Comparison of ENCODE assay signal across 7 mouse cellular contexts in genomic region chr1:112378660-112379059, GRCm38 (mm10).
DNase-seq lines count a peak whose midpoint lies in the region; ATAC-seq and TF ChIP-seq lines count a peak whose summit lies in the region.

No protein-coding gene starts in this region.

- H3K4me2 ChIP-seq in hindbrain, embryonic 15.5 days: no peak overlapping the region
- no peak overlapping the region for H3K4me2 ChIP-seq in limb, embryonic 11.5 days (ENCODE audit: low read depth, severe bottlenecking)

- no peaks in the 10 kb centered on the region for H3K36me3 ChIP-seq in hindbrain, embryonic 15.5 days
- no peaks in the 10 kb centered on the region for H3K36me3 ChIP-seq in limb, embryonic 11.5 days (ENCODE audit: control insufficient read depth, insufficient read depth, low read length)

- H3K27ac ChIP-seq in cortical plate, adult 2 months (ENCODE audit: insufficient read depth, low read length): no peak overlapping the region
- no peak overlapping the region for H3K27ac ChIP-seq in hindbrain, embryonic 15.5 days (replicated peaks)
- no peak overlapping the region for H3K27ac ChIP-seq in limb, embryonic 11.5 days (replicated peaks; ENCODE audit: low read depth, low read length)

- no peaks in the 10 kb centered on the region for H3K9me3 ChIP-seq in hindbrain, embryonic 15.5 days
- H3K9me3 ChIP-seq in limb, embryonic 11.5 days (ENCODE audit: control insufficient read depth, low read length): no peaks in the 10 kb centered on the region

- WGBS in hindbrain, embryonic 15.5 days: 2% methylated on average over 2 of the region's 2 CpGs
- 11% methylated on average over 2 of the region's 2 CpGs for WGBS in limb, embryonic 11.5 days

- no peak for TF ChIP-seq POLR2A in cortical plate, adult 2 months (IDR thresholded peaks at IDR 0.05; ENCODE audit: extremely low read depth, insufficient read depth, low read length)

- ATAC-seq in hindbrain, embryonic 15.5 days (ENCODE audit: low FRiP score, low read depth): peak; percentile 76; the same call in 1 of the 2 replicates
- no peak for ATAC-seq in limb, embryonic 11.5 days (ENCODE audit: insufficient number of reproducible peaks, low FRiP score, low TSS enrichment, low read depth)

- H3K4me3 ChIP-seq in cortical plate, adult 2 months (ENCODE audit: insufficient read depth, low read length): no peak overlapping the region
- no peak overlapping the region for H3K4me3 ChIP-seq in hindbrain, embryonic 15.5 days
- H3K4me3 ChIP-seq in limb, embryonic 11.5 days (ENCODE audit: low read depth, low read length): no peak overlapping the region

- no peaks in the 10 kb centered on the region for H3K27me3 ChIP-seq in hindbrain, embryonic 15.5 days
- no peaks in the 10 kb centered on the region for H3K27me3 ChIP-seq in limb, embryonic 11.5 days (ENCODE audit: control insufficient read depth, insufficient read depth, low read length)

- no peak overlapping the region for H3K9ac ChIP-seq in hindbrain, embryonic 15.5 days
- no peak overlapping the region for H3K9ac ChIP-seq in limb, embryonic 11.5 days (ENCODE audit: low read length)

- H3K4me1 ChIP-seq in cortical plate, adult 2 months (ENCODE audit: control insufficient read depth, insufficient read depth, low read length): no peaks in the 10 kb centered on the region
- no peaks in the 10 kb centered on the region for H3K4me1 ChIP-seq in hindbrain, embryonic 15.5 days (replicated peaks)
- H3K4me1 ChIP-seq in limb, embryonic 11.5 days (ENCODE audit: control insufficient read depth, insufficient read depth, low read length): no peaks in the 10 kb centered on the region

- peak; percentile 4 for DNase-seq in thymus, postnatal 0 days (ENCODE audit: low spot score)
- DNase-seq in thymus, postnatal 25 days: no peak
- peak; percentile 63 for DNase-seq in limb, embryonic 11.5 days (ENCODE audit: low spot score)
- DNase-seq in right cerebral cortex, postnatal 4 days: peak; percentile 8
- no peak for DNase-seq in urinary bladder, adult 2 months (ENCODE audit: low spot score)

- peak; percentile 63; the same call in 1 of the 2 replicates for TF ChIP-seq CTCF in cortical plate, adult 2 months (IDR thresholded peaks at IDR 0.05; ENCODE audit: extremely low read depth, insufficient read depth, low read length)

Comparison
In these comparisons a context has a peak if more than half of its experiments do, and no peak if none do; other contexts are left out.
1. DNase-seq: peak in thymus, postnatal 0 days (single experiment), limb, embryonic 11.5 days (single experiment) and right cerebral cortex, postnatal 4 days (single experiment); none in thymus, postnatal 25 days (single experiment) and urinary bladder, adult 2 months (single experiment).